Mouse (Mus musculus) heart, postnatal 0 days (tissue): ENCODE measurements around the gene Il10rb.

ENCODE experiments used
- CTCF ChIP-seq: IDR thresholded peaks from 2 replicates; pipeline ENCODE4 v1.5.1; 2016; ENCODE audit warnings: antibody characterized with exemption, control low read depth, low read depth
- EP300 ChIP-seq: IDR thresholded peaks from 2 replicates; pipeline ENCODE4 v1.6.1; 2016; ENCODE audit warnings: antibody characterized with exemption, low read depth

DNA sequence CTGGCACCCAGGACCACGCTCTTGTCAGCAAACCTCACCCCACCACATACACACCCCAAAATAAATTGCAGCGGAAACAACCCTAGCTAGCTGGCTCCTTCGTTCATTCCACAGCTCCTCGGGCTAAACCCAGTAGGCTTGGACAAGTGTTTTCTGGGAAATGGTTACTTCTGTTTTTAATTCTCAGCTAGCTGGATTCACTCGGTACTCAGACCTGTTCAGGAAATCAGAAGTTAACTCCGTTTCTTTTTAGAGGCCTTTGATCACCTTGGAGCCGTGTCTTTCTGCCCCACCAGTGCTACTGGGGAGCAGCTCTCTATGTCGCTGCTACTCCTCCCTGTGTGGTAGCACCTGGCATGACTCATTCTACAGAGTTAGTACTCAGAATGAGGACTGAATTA lies 37.2 kb downstream of the Il10rb start:
- TF ChIP-seq EP300: no peak
- no peak for TF ChIP-seq CTCF
